Comparison of ENCODE assay signal across 30 mouse cellular contexts in genomic region chr8:123882412-123882811, GRCm38 (mm10). TPM values are rescaled to one million over a fixed set of nuclear protein-coding genes. Genes with fewer than 3 reads are reported as not detected.
DNase-seq lines count a peak whose midpoint lies in the region; ATAC-seq and TF ChIP-seq lines count a peak whose summit lies in the region.
"Had no signal": no experiment of that assay in that cellular context is flagged by ENCODE, and none has a peak within 500 bp of the region (broad histone marks: within the 10 kb centered on the region; RNA-seq: fewer than 3 reads in every experiment).

No protein-coding gene starts in this region.

- peaks cover 14% of the 10 kb centered on the region for H3K4me1 ChIP-seq in limb, embryonic 15.5 days
- H3K4me1 ChIP-seq in limb, embryonic 10.5 days, result peaks cover 11% of the 10 kb centered on the region
- peaks cover 66% of the 10 kb centered on the region for H3K4me1 ChIP-seq in olfactory bulb, adult 2 months (ENCODE audit: control insufficient read depth, insufficient read depth, low read length)

- no peaks in the 10 kb centered on the region for H3K9me3 ChIP-seq in limb, embryonic 15.5 days
- H3K9me3 ChIP-seq in limb, embryonic 10.5 days (replicated peaks), result no peaks in the 10 kb centered on the region
- H3K9me3 ChIP-seq: embryonic facial prominence, embryonic 15.5 days; G1E; heart, embryonic 10.5 days; heart, embryonic 13.5 days had no signal

- peak; percentile 55 for DNase-seq in gastrocnemius, adult 2 months
- no peak for DNase-seq in gastrocnemius, postnatal 36 days
- no peak for DNase-seq in limb, embryonic 10.5 days (ENCODE audit: low spot score)
- DNase-seq: adrenal gland, postnatal 10 days; adrenal gland, postnatal 36 days; B cell, adult 2 months; cerebellum, adult 11 months; cerebellum, adult 2 months; cerebellum, adult 9-11 months; cerebellum, postnatal 25 days; embryo, embryonic 11 days; forebrain, postnatal 0 days; heart, postnatal 14 days; heart, postnatal 4 days had no signal

- H3K27ac ChIP-seq in gastrocnemius, adult 2 months, result peak overlapping the region; percentile 94
- peak overlapping the region; percentile 1; the same call in 1 of the 2 replicates for H3K27ac ChIP-seq in limb, embryonic 15.5 days
- no peak overlapping the region for H3K27ac ChIP-seq in limb, embryonic 10.5 days
- H3K27ac ChIP-seq in olfactory bulb, adult 2 months (ENCODE audit: insufficient read depth, low read depth, low read length), result peak overlapping the region; percentile 93
- H3K27ac ChIP-seq: embryonic facial prominence, embryonic 15.5 days; heart, adult 2 months; heart, embryonic 10.5 days; heart, embryonic 13.5 days; hindbrain, embryonic 14.5 days; hindbrain, postnatal 0 days had no signal

- no peak for TF ChIP-seq CTCF in gastrocnemius, adult 2 months (IDR thresholded peaks at IDR 0.05)
- no peak for TF ChIP-seq CTCF in olfactory bulb, adult 2 months (IDR thresholded peaks at IDR 0.05; ENCODE audit: insufficient read depth, low read depth, low read length)

- intact Hi-C loops in gastrocnemius, adult 2 months (cut with DNase I), result no loop called here
- intact Hi-C loops in gastrocnemius, postnatal 36 days (cut with DNase I), result no loop called here

- peaks cover 10% of the 10 kb centered on the region for H3K27me3 ChIP-seq in limb, embryonic 15.5 days
- H3K27me3 ChIP-seq in limb, embryonic 10.5 days (ENCODE audit: low read depth, poor library complexity, severe bottlenecking), result peaks cover 42% of the 10 kb centered on the region
- H3K27me3 ChIP-seq: Patski had no signal

- peak overlapping the region; percentile 70 for H3K4me3 ChIP-seq in gastrocnemius, adult 2 months
- H3K4me3 ChIP-seq in limb, embryonic 15.5 days, result no peak overlapping the region
- no peak overlapping the region for H3K4me3 ChIP-seq in limb, embryonic 10.5 days
- no peak overlapping the region for H3K4me3 ChIP-seq in olfactory bulb, adult 2 months (ENCODE audit: insufficient read depth, low read depth, low read length)
- H3K4me3 ChIP-seq: embryonic facial prominence, embryonic 15.5 days; heart, adult 2 months; heart, embryonic 10.5 days; heart, embryonic 13.5 days had no signal

- no peak for TF ChIP-seq POLR2A in olfactory bulb, adult 2 months (IDR thresholded peaks at IDR 0.05; ENCODE audit: insufficient read depth, low read depth, low read length)

- WGBS in limb, embryonic 15.5 days, result 61% methylated on average over 2 of the region's 2 CpGs
- WGBS in limb, embryonic 10.5 days, result 79% methylated on average over 2 of the region's 2 CpGs
- 67% methylated on average over 2 of the region's 2 CpGs for WGBS in olfactory bulb, adult 2 months

- no peaks in the 10 kb centered on the region for H3K36me3 ChIP-seq in limb, embryonic 15.5 days
- no peaks in the 10 kb centered on the region for H3K36me3 ChIP-seq in limb, embryonic 10.5 days
- H3K36me3 ChIP-seq: embryonic facial prominence, embryonic 15.5 days; G1E; heart, embryonic 10.5 days; heart, embryonic 13.5 days had no signal

- no peak overlapping the region for H3K9ac ChIP-seq in limb, embryonic 15.5 days
- H3K9ac ChIP-seq: embryonic facial prominence, embryonic 15.5 days; forebrain, postnatal 0 days; hindbrain, embryonic 14.5 days had no signal

- no peak overlapping the region for H3K4me2 ChIP-seq in limb, embryonic 15.5 days
- H3K4me2 ChIP-seq: embryonic facial prominence, embryonic 15.5 days; heart, embryonic 13.5 days; hindbrain, embryonic 14.5 days had no signal

- no peak for ATAC-seq in limb, embryonic 15.5 days (ENCODE audit: insufficient number of reproducible peaks, low FRiP score, low TSS enrichment, low read depth)
- no peak for ATAC-seq in cerebellum, adult (ENCODE audit: insufficient number of reproducible peaks, low FRiP score, low TSS enrichment)
- ATAC-seq: forebrain, embryonic 14.5 days; forebrain, postnatal 0 days; hindbrain, postnatal 0 days; inflammation-experienced regulatory T-cells, adult 6 months; Patski had no signal

RNA-seq across cellular contexts. Expression of gene Acta1, which starts 12.1 kb away (rescaled TPM):
- over 10,000 TPM; 45,578 to 47,175 TPM for total RNA-seq in gastrocnemius, adult 2 months (2021)
- total RNA-seq in gastrocnemius, postnatal 36 days (2021), result over 10,000 TPM; 54,633 to 61,739 TPM
- 949 and 3,391 TPM in 2 replicates for polyA plus RNA-seq in limb, embryonic 15.5 days (2015; fragmentation: Nextera tagmentation; extraction: Ambion mirVana)
- 1.6 and 1.8 TPM in 2 replicates for polyA plus RNA-seq in limb, embryonic 10.5 days (2016; fragmentation: Nextera tagmentation; extraction: Ambion mirVana)
- not detected in 2 replicates for polyA plus RNA-seq in olfactory bulb, adult 2 months (2012; ENCODE audit: insufficient read depth, insufficient read length, low replicate concordance, missing spikeins)
- total RNA-seq: CH12.LX; common myeloid progenitor, adult 5-6 weeks; G1E; granulocyte monocyte progenitor cell, adult 5-6 weeks had no signal

RNA-seq across cellular contexts. Expression of gene Ccsap, which starts 22.4 kb away (rescaled TPM):
- under 1 TPM; 0.42 to 0.46 TPM for total RNA-seq in gastrocnemius, adult 2 months (2021)
- total RNA-seq in gastrocnemius, postnatal 36 days (2021), result under 1 TPM; 0.54 to 0.66 TPM
- 2.6 and 3.0 TPM in 2 replicates for polyA plus RNA-seq in limb, embryonic 15.5 days (2015; fragmentation: Nextera tagmentation; extraction: Ambion mirVana)
- 6.0 and 6.1 TPM in 2 replicates for polyA plus RNA-seq in limb, embryonic 10.5 days (2016; fragmentation: Nextera tagmentation; extraction: Ambion mirVana)
- polyA plus RNA-seq in olfactory bulb, adult 2 months (2012; ENCODE audit: insufficient read depth, insufficient read length, low replicate concordance, missing spikeins), result not detected in 2 replicates

Comparison
In these comparisons a context has a peak if more than half of its experiments do, and no peak if none do; other contexts are left out.
1. RNA of gene Acta1, which starts 12.1 kb away (polyA plus RNA-seq): 949 to 3,391 TPM in limb, embryonic 15.5 days; 1.6 to 1.8 TPM in limb, embryonic 10.5 days and not detected in olfactory bulb, adult 2 months; every median in the first group is over 100 times any median in the second.